Mouse (Mus musculus): ENCODE measurements at regions not wholly inside any gene's neighbourhood (a gene's known extent, or its start where the extent isn't known, plus 50 kb on each side); places are given as distances from the start of the nearest gene placed in this dataset.

GRCm38 (mm10) chr19:54177491-54177890 lies 133.5 kb downstream of the Adra2a start:
- 67% methylated on average over 6 of the region's 6 CpGs for WGBS
- Histone ChIP-seq H3K4me3 (replicated peaks; ENCODE audit: control insufficient read depth, low read depth, low read length) (no peak overlapping the region), H3K27ac (ENCODE audit: control insufficient read depth, insufficient read depth, low read depth, low read length, poor library complexity) (no peak overlapping the region), H3K4me1 (ENCODE audit: control insufficient read depth, insufficient read depth, low read length) (no peaks in the 10 kb centered on the region)
- no peak for TF ChIP-seq CTCF (IDR thresholded peaks at IDR 0.05; ENCODE audit: control insufficient read depth, insufficient read depth, low read length)

GRCm38 (mm10) chr19:54200407-54200806 lies 156.5 kb downstream of the Adra2a start:
- H3K27ac ChIP-seq (ENCODE audit: control insufficient read depth, insufficient read depth, low read depth, low read length, poor library complexity): no peak overlapping the region
- 85% methylated on average over 6 of the region's 6 CpGs for WGBS

GRCm38 (mm10) chr19:54202456-54202855 lies 158.5 kb downstream of the Adra2a start:
- no peak overlapping the region for H3K4me3 ChIP-seq (replicated peaks; ENCODE audit: control insufficient read depth, low read depth, low read length)
- 84% methylated on average over 6 of the region's 6 CpGs for WGBS
- H3K27ac ChIP-seq (ENCODE audit: control insufficient read depth, insufficient read depth, low read depth, low read length, poor library complexity): no peak overlapping the region
- no peaks in the 10 kb centered on the region for H3K4me1 ChIP-seq (ENCODE audit: control insufficient read depth, insufficient read depth, low read length)
- TF ChIP-seq POLR2A (IDR thresholded peaks at IDR 0.05; ENCODE audit: borderline replicate concordance, control insufficient read depth, low read depth, low read length) (no peak), CTCF (IDR thresholded peaks at IDR 0.05; ENCODE audit: control insufficient read depth, insufficient read depth, low read length) (no peak)

More at GRCm38 (mm10) chr19:54200407-54200806, 156.5 kb downstream of the Adra2a start:
- TF ChIP-seq CTCF (IDR thresholded peaks at IDR 0.05; ENCODE audit: control insufficient read depth, insufficient read depth, low read length): no peak
- no peak for TF ChIP-seq POLR2A (IDR thresholded peaks at IDR 0.05; ENCODE audit: borderline replicate concordance, control insufficient read depth, low read depth, low read length)
- H3K4me3 ChIP-seq (replicated peaks; ENCODE audit: control insufficient read depth, low read depth, low read length): no peak overlapping the region
- no peaks in the 10 kb centered on the region for H3K4me1 ChIP-seq (ENCODE audit: control insufficient read depth, insufficient read depth, low read length)

- Histone ChIP-seq H3K4me1 (ENCODE audit: control insufficient read depth, insufficient read depth, low read length) (no peaks in the 10 kb centered on the region), H3K27ac (ENCODE audit: control insufficient read depth, insufficient read depth, low read depth, low read length, poor library complexity) (no peak overlapping the region), H3K4me3 (replicated peaks; ENCODE audit: control insufficient read depth, low read depth, low read length) (no peak overlapping the region)
- no peak for TF ChIP-seq CTCF (IDR thresholded peaks at IDR 0.05; ENCODE audit: control insufficient read depth, insufficient read depth, low read length)
- TF ChIP-seq POLR2A (IDR thresholded peaks at IDR 0.05; ENCODE audit: borderline replicate concordance, control insufficient read depth, low read depth, low read length): no peak
- WGBS: 81% methylated on average over 6 of the region's 6 CpGs
Observed at GRCm38 (mm10) chr19:54206819-54207218, 162.9 kb downstream of the Adra2a start.

- TF ChIP-seq CTCF (IDR thresholded peaks at IDR 0.05; ENCODE audit: control insufficient read depth, insufficient read depth, low read length) (no peak), POLR2A (IDR thresholded peaks at IDR 0.05; ENCODE audit: borderline replicate concordance, control insufficient read depth, low read depth, low read length) (no peak)
- H3K4me3 ChIP-seq (replicated peaks; ENCODE audit: control insufficient read depth, low read depth, low read length): no peak overlapping the region
- WGBS: 58% methylated on average over 7 of the region's 7 CpGs
- no peaks in the 10 kb centered on the region for H3K4me1 ChIP-seq (ENCODE audit: control insufficient read depth, insufficient read depth, low read length)
- H3K27ac ChIP-seq (ENCODE audit: control insufficient read depth, insufficient read depth, low read depth, low read length, poor library complexity): no peak overlapping the region
Observed at GRCm38 (mm10) chr19:54212169-54212568, 168.2 kb downstream of the Adra2a start.

- H3K27ac ChIP-seq (ENCODE audit: control insufficient read depth, insufficient read depth, low read depth, low read length, poor library complexity): no peak overlapping the region
- WGBS: 71% methylated on average over 6 of the region's 6 CpGs
Observed at GRCm38 (mm10) chr19:54244176-54244575, 200.2 kb downstream of the Adra2a start.

GRCm38 (mm10) chr19:54248256-54248936 lies 204.4 kb downstream of the Adra2a start:
- no peak overlapping the region for H3K4me3 ChIP-seq (replicated peaks; ENCODE audit: control insufficient read depth, low read depth, low read length)
- no peak for TF ChIP-seq CTCF (IDR thresholded peaks at IDR 0.05; ENCODE audit: control insufficient read depth, insufficient read depth, low read length)
- no peak for TF ChIP-seq POLR2A (IDR thresholded peaks at IDR 0.05; ENCODE audit: borderline replicate concordance, control insufficient read depth, low read depth, low read length)
- H3K27ac ChIP-seq (ENCODE audit: control insufficient read depth, insufficient read depth, low read depth, low read length, poor library complexity): no peak overlapping the region
- no peaks in the 10 kb centered on the region for H3K4me1 ChIP-seq (ENCODE audit: control insufficient read depth, insufficient read depth, low read length)
- 26% methylated on average over 6 of the region's 6 CpGs for whole genome bisulfite sequencing

More at GRCm38 (mm10) chr19:54244176-54244575, 200.2 kb downstream of the Adra2a start:
- TF ChIP-seq CTCF (IDR thresholded peaks at IDR 0.05; ENCODE audit: control insufficient read depth, insufficient read depth, low read length) (no peak), POLR2A (IDR thresholded peaks at IDR 0.05; ENCODE audit: borderline replicate concordance, control insufficient read depth, low read depth, low read length) (no peak)
- Histone ChIP-seq H3K4me1 (ENCODE audit: control insufficient read depth, insufficient read depth, low read length) (no peaks in the 10 kb centered on the region), H3K4me3 (replicated peaks; ENCODE audit: control insufficient read depth, low read depth, low read length) (no peak overlapping the region)

GRCm38 (mm10) chr19:54252145-54252664 lies 208.3 kb downstream of the Adra2a start:
- no peak for TF ChIP-seq CTCF (IDR thresholded peaks at IDR 0.05; ENCODE audit: control insufficient read depth, insufficient read depth, low read length)
- no peak for TF ChIP-seq POLR2A (IDR thresholded peaks at IDR 0.05; ENCODE audit: borderline replicate concordance, control insufficient read depth, low read depth, low read length)
- no peak overlapping the region for H3K4me3 ChIP-seq (replicated peaks; ENCODE audit: control insufficient read depth, low read depth, low read length)
- no peak overlapping the region for H3K27ac ChIP-seq (ENCODE audit: control insufficient read depth, insufficient read depth, low read depth, low read length, poor library complexity)
- H3K4me1 ChIP-seq (ENCODE audit: control insufficient read depth, insufficient read depth, low read length): no peaks in the 10 kb centered on the region
- WGBS: 79% methylated on average over 7 of the region's 7 CpGs
